Mouse (Mus musculus) hindbrain, embryonic 14.5 days (tissue): ENCODE measurements around the gene Tcf7. TPM values are rescaled to one million over a fixed set of nuclear protein-coding genes. Genes with fewer than 3 reads are reported as not detected.

ENCODE experiments used
- ATAC-seq: fragments of 200-750 bp; cut with Nextera tagmentation; 2 replicates; pipeline ENCODE4 v1.8.0; 2017; ENCODE audit warnings: moderate number of reproducible peaks, mild to moderate bottlenecking, moderate TSS enrichment, moderate library complexity; ENCODE audit not compliant: low FRiP score
- DNase-seq: peaks from one replicate; pipeline ENCODE4 v3.0.0-alpha.2; 2015; ENCODE audit warnings: low spot score
- H3K27ac ChIP-seq: fragments of 300-500 bp; sonication (generic); 2 replicates; pipeline ENCODE4 v1.5.1; 2014; ENCODE audit warnings: mild to moderate bottlenecking, moderate library complexity
- H3K27me3 ChIP-seq: fragments of 300-500 bp; sonication (generic); 2 replicates; pipeline ENCODE4 v1.6.1; 2014; ENCODE audit warnings: mild to moderate bottlenecking, low read length, mixed read lengths; ENCODE audit not compliant: control insufficient read depth, insufficient read depth
- H3K36me3 ChIP-seq: fragments of 300-500 bp; sonication (generic); replicated peaks from 2 replicates; pipeline ENCODE4 v1.6.1; 2014; ENCODE audit not compliant: control insufficient read depth, insufficient read depth
- H3K4me1 ChIP-seq: fragments of 300-500 bp; sonication (generic); replicated peaks from 2 replicates; pipeline ENCODE4 v1.6.1; 2014; ENCODE audit warnings: antibody characterized with exemption, low read length, mixed read lengths; ENCODE audit not compliant: control insufficient read depth, insufficient read depth
- H3K4me2 ChIP-seq: fragments of 300-500 bp; sonication (generic); replicated peaks from 2 replicates; pipeline ENCODE4 v1.6.1; 2014; ENCODE audit warnings: mild to moderate bottlenecking, moderate library complexity
- H3K4me3 ChIP-seq: fragments of 300-500 bp; sonication (generic); replicated peaks from 2 replicates; pipeline ENCODE4 v1.5.1; 2014; ENCODE audit warnings: mild to moderate bottlenecking, low read length
- H3K9ac ChIP-seq: fragments of 300-500 bp; sonication (generic); 2 replicates; pipeline ENCODE4 v1.6.1; 2014
- H3K9me3 ChIP-seq: fragments of 300-500 bp; sonication (generic); 2 replicates; pipeline ENCODE4 v1.6.1; 2016; ENCODE audit warnings: low read length; ENCODE audit not compliant: control insufficient read depth
- WGBS: fragments of 180-500 bp; shearing (Covaris S2); extraction: QIAGEN DNeasy Blood & Tissue Kit; methylation state at CpG from one replicate; pipeline ENCODE4 v1.1.7; 2014; 5-methylcytosine and 5-hydroxymethylcytosine counted together
- polyA plus RNA-seq: library from polyadenylated mRNA; unstranded; fragments of >200 nt; fragmentation: Nextera tagmentation; extraction: Ambion mirVana; gene quantifications from 2 replicates; pipeline ENCODE4 v1.2.1, GENCODE M21; 2014

The Tcf7 gene
- polyA plus RNA-seq, 1 experiment from 2014 or later: 6.9 TPM

DNA sequence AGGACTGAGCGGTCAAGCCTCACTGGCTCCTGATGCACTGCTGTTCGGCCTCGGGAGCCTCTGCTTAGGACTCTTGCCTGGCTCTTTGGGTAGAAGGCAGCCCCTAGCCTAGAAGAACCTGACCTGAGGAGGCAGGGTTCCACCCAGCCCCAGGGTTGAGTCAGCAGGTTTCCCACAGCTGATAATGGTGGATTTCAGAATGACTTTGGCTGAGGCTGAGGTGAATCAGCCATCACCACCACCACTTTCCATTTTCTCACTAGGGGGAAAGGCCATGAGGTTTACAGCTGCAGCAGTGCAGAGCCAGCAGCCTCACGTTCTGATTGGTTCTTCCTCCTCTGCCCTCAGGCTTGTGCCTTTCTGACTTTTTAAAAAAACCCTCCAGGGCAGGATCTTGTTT is 21.9 kb downstream of the Tcf7 start:
- Histone ChIP-seq H3K27ac (no peak overlapping the region), H3K27me3 (no peaks in the 10 kb centered on the region), H3K4me3 (no peak overlapping the region), H3K36me3 (no peaks in the 10 kb centered on the region), H3K9me3 (no peaks in the 10 kb centered on the region), H3K4me2 (no peak overlapping the region), H3K9ac (no peak overlapping the region), H3K4me1 (no peaks in the 10 kb centered on the region)
- 56% methylated on average over 4 of the region's 4 CpGs for whole genome bisulfite sequencing
- ATAC-seq (no peak), DNase-seq (no peak)

DNA sequence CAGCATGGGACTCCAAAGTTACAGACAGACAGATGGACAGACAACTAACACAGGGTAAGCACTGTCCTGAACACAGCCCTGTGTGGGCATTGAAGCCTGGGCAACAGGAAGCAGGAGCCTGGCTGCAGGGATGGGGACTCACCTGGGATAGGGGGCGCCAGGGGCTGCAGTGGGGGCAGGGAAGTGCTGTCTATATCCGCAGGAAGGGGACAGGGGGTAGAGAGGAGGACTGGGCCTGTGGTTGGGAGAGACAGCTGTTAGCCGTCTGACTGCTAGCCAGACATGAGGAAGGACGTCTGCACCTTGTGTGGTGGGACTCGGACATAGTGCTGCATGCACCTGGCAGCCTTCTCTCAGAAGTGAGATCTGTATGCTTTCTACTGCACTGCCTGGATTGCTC is 24.1 kb downstream of the Tcf7 start:
- DNase-seq (no peak), ATAC-seq (no peak)
- Histone ChIP-seq H3K4me3 (no peak overlapping the region), H3K27ac (no peak overlapping the region), H3K27me3 (no peaks in the 10 kb centered on the region), H3K4me1 (no peaks in the 10 kb centered on the region), H3K4me2 (no peak overlapping the region), H3K36me3 (no peaks in the 10 kb centered on the region), H3K9me3 (no peaks in the 10 kb centered on the region), H3K9ac (no peak overlapping the region)
- WGBS: 76% methylated on average over 5 of the region's 5 CpGs

- no peaks in the 10 kb centered on the region for H3K4me1 ChIP-seq
- no peak overlapping the region for H3K27ac ChIP-seq
- no peak overlapping the region for H3K4me3 ChIP-seq
- H3K36me3 ChIP-seq: no peaks in the 10 kb centered on the region
- no peak overlapping the region for H3K9ac ChIP-seq
- ATAC-seq (no peak), DNase-seq (no peak)
- no peaks in the 10 kb centered on the region for H3K9me3 ChIP-seq
- H3K27me3 ChIP-seq: no peaks in the 10 kb centered on the region
- no peak overlapping the region for H3K4me2 ChIP-seq
- WGBS: 89% methylated on average over 3 of the region's 3 CpGs
Measured at GRCm38 (mm10) chr11:52257376-52257775, 25.4 kb downstream of the Tcf7 start.

- Histone ChIP-seq H3K27me3 (no peaks in the 10 kb centered on the region), H3K4me2 (no peak overlapping the region)
- no peak for DNase-seq
Measured at GRCm38 (mm10) chr11:52255077-52255476, 27.7 kb downstream of the Tcf7 start.

DNA sequence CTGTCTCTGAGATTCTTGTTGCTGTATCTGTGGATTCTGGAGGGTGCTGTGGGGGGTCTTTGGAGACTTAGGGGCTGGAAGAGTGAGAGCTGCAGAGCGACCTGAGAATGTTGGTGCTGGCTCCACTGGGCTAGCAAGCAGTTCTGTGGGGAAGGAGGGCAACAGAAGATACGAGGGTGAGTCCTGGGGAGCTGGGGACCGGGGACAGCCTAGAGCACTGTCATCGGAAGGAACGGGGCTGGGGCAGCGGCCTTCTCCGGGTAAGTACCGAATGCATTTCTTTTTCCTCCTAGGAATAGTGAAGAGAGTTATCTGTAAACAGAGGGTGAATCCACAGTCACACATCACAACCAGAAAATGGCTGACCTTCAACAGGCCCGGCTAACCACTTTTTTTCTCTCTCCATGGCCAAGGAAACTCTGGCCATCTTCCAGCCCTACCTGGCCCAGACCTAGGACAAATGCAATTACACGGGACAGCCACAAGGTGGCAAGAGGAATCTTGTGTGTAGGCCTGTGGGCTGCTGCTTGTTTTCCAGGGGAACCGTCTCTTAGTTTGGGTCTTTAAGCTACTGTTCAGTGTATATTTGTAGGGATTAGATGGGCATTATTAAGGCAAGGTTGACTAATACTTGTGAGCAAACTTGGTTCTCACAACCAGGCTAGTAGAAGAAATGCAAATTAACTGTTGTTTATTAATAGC is 29.0 kb downstream of the Tcf7 start:
- peak; percentile 77 for DNase-seq
- Histone ChIP-seq H3K4me1 (no peaks in the 10 kb centered on the region), H3K9me3 (no peaks in the 10 kb centered on the region), H3K4me2 (no peak overlapping the region), H3K27me3 (no peaks in the 10 kb centered on the region), H3K4me3 (no peak overlapping the region), H3K27ac (no peak overlapping the region), H3K36me3 (peaks cover 12% of the 10 kb centered on the region; the same call in 1 of the 2 replicates), H3K9ac (no peak overlapping the region)
- 70% methylated on average over 11 of the region's 11 CpGs for WGBS
- ATAC-seq: peak; percentile 75

More at GRCm38 (mm10) chr11:52255077-52255476, 27.7 kb downstream of the Tcf7 start:
- H3K9ac ChIP-seq: no peak overlapping the region
- H3K27ac ChIP-seq: no peak overlapping the region
- H3K9me3 ChIP-seq: no peaks in the 10 kb centered on the region
- WGBS: 91% methylated on average over 8 of the region's 8 CpGs
- no peaks in the 10 kb centered on the region for H3K4me1 ChIP-seq
- no peak for ATAC-seq
- H3K4me3 ChIP-seq: no peak overlapping the region
- H3K36me3 ChIP-seq: peaks cover 6% of the 10 kb centered on the region; the same call in 1 of the 2 replicates

DNA sequence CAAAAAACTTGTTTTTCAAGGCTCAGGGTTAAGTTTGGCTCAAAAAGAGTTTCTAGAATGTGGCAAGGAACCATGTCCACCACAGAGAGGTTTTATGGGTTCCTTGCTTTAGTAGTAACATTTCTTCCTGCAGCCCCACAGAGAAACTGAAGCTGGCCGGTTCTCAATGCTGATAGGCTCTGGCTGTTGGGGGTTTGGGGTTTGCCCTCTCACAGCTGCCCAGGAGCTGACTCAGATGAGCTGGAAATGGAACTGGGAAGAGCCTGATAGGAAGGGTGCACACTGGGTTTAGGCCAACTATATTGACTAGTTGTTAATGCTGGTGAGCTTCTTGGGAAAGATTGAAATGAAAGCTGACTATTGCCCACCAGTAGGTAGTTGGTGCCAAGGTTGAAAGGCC is 30.1 kb downstream of the Tcf7 start:
- Histone ChIP-seq H3K4me1 (no peaks in the 10 kb centered on the region), H3K36me3 (peaks cover 18% of the 10 kb centered on the region), H3K4me2 (no peak overlapping the region), H3K9me3 (no peaks in the 10 kb centered on the region), H3K27ac (no peak overlapping the region), H3K9ac (no peak overlapping the region), H3K27me3 (no peaks in the 10 kb centered on the region), H3K4me3 (no peak overlapping the region)
- no peak for ATAC-seq
- 81% methylated on average over 1 of the region's 1 CpGs for WGBS
- DNase-seq: no peak

DNA sequence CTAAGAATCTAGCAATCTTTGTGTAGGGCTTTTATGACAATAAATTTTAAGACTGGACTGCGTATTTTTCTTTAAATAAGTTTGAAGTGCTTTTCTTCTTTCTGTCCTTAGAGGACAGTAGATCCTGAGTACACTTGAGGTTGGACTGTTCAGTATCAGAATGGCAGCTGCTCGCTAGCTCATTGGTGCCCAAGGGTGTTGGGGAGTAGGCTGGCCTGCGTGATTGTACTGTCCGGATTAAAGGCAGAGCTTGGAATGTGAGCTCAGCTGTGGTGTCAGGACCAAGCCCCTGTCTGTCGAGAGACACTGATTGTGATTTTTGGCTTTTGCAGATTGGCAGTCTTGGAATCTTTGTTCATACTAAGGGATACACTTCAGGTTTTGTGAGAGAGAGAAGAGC is 31.0 kb downstream of the Tcf7 start:
- H3K4me2 ChIP-seq: no peak overlapping the region
- DNase-seq: no peak
- peaks cover 28% of the 10 kb centered on the region for H3K36me3 ChIP-seq
- WGBS: 82% methylated on average over 5 of the region's 5 CpGs
- H3K9me3 ChIP-seq: no peaks in the 10 kb centered on the region
- no peak overlapping the region for H3K4me3 ChIP-seq
- no peak for ATAC-seq
- no peak overlapping the region for H3K27ac ChIP-seq
- H3K27me3 ChIP-seq: no peaks in the 10 kb centered on the region
- H3K9ac ChIP-seq: no peak overlapping the region
- no peaks in the 10 kb centered on the region for H3K4me1 ChIP-seq

- Histone ChIP-seq H3K4me3 (no peak overlapping the region), H3K9me3 (no peaks in the 10 kb centered on the region), H3K4me1 (no peaks in the 10 kb centered on the region), H3K9ac (no peak overlapping the region), H3K4me2 (no peak overlapping the region), H3K27ac (no peak overlapping the region), H3K36me3 (peaks cover 50% of the 10 kb centered on the region), H3K27me3 (no peaks in the 10 kb centered on the region)
- no peak for ATAC-seq
- WGBS: 96% methylated on average over 2 of the region's 2 CpGs
- no peak for DNase-seq
Measured at GRCm38 (mm10) chr11:52249452-52249851, 33.4 kb downstream of the Tcf7 start.

- H3K27ac ChIP-seq: no peak overlapping the region
- no peak for DNase-seq
- H3K36me3 ChIP-seq: peaks cover 66% of the 10 kb centered on the region
- no peaks in the 10 kb centered on the region for H3K9me3 ChIP-seq
- H3K9ac ChIP-seq: no peak overlapping the region
- H3K4me3 ChIP-seq: no peak overlapping the region
- H3K27me3 ChIP-seq: no peaks in the 10 kb centered on the region
- H3K4me2 ChIP-seq: no peak overlapping the region
- no peaks in the 10 kb centered on the region for H3K4me1 ChIP-seq
- 93% methylated on average over 4 of the region's 4 CpGs for WGBS
- ATAC-seq: no peak
Measured at GRCm38 (mm10) chr11:52240898-52241542, 41.8 kb downstream of the Tcf7 start.
